Mouse (Mus musculus): Measurements from ENCODE around the gene Krt25. TPM values are rescaled to one million over a fixed set of nuclear protein-coding genes. Genes with fewer than 3 reads are reported as not detected.

Krt25 gene
- polyA plus RNA-seq, 1 experiment from 2014 or later, result 0.75 TPM

Other genes starting within 250 kb of the Krt25 start
- gene Tns4, start 233.6 kb downstream of the Krt25 start, polyA plus RNA-seq (2014; fragmentation: Nextera tagmentation; extraction: Ambion mirVana), result 0.20 TPM in 1 of 2 replicates, not detected in the other
- 0.23 TPM in 1 of 2 replicates, not detected in the other for gene Ccr7, start 167.9 kb downstream of the Krt25 start, polyA plus RNA-seq (2014; fragmentation: Nextera tagmentation; extraction: Ambion mirVana)
- gene Smarce1, start 91.9 kb downstream of the Krt25 start, polyA plus RNA-seq (2014; fragmentation: Nextera tagmentation; extraction: Ambion mirVana), result 131 and 136 TPM in 2 replicates
- 7.3 and 9.3 TPM in 2 replicates for gene Krt222, start 78.9 kb downstream of the Krt25 start, polyA plus RNA-seq (2014; fragmentation: Nextera tagmentation; extraction: Ambion mirVana)
- not detected in 2 replicates for gene Krt24, start 37.7 kb downstream of the Krt25 start, polyA plus RNA-seq (2014; fragmentation: Nextera tagmentation; extraction: Ambion mirVana)
- gene Krt26, start 15.0 kb upstream of the Krt25 start, polyA plus RNA-seq (2014; fragmentation: Nextera tagmentation; extraction: Ambion mirVana), result 0.26 TPM in 1 of 2 replicates, not detected in the other
- gene Krt27, start 28.2 kb upstream of the Krt25 start, polyA plus RNA-seq (2014; fragmentation: Nextera tagmentation; extraction: Ambion mirVana), result 0.13 TPM in 1 of 2 replicates, not detected in the other
- gene Krt28, start 52.0 kb upstream of the Krt25 start, polyA plus RNA-seq (2014; fragmentation: Nextera tagmentation; extraction: Ambion mirVana), result 0.38 and 0.59 TPM in 2 replicates
- gene Krt10, start 66.4 kb upstream of the Krt25 start, polyA plus RNA-seq (2014; fragmentation: Nextera tagmentation; extraction: Ambion mirVana), result 31.7 and 39.9 TPM in 2 replicates
- gene Krt12, start 99.3 kb upstream of the Krt25 start, polyA plus RNA-seq (2014; fragmentation: Nextera tagmentation; extraction: Ambion mirVana), result not detected in 2 replicates
- gene Krt20, start 115.2 kb upstream of the Krt25 start, polyA plus RNA-seq (2014; fragmentation: Nextera tagmentation; extraction: Ambion mirVana), result 0.14 TPM in 1 of 2 replicates, not detected in the other
- 0.32 TPM in 1 of 2 replicates, not detected in the other for gene Krt23, start 170.2 kb upstream of the Krt25 start, polyA plus RNA-seq (2014; fragmentation: Nextera tagmentation; extraction: Ambion mirVana)
- gene Krt39, start 198.4 kb upstream of the Krt25 start, polyA plus RNA-seq (2014; fragmentation: Nextera tagmentation; extraction: Ambion mirVana), result not detected in 2 replicates
- gene Krt40, start 220.2 kb upstream of the Krt25 start, polyA plus RNA-seq (2014; fragmentation: Nextera tagmentation; extraction: Ambion mirVana), result not detected in 2 replicates
- not detected in 2 replicates for gene Krtap3-3, start 227.9 kb upstream of the Krt25 start, polyA plus RNA-seq (2014; fragmentation: Nextera tagmentation; extraction: Ambion mirVana)
- not detected in 2 replicates for gene Krtap3-2, start 233.9 kb upstream of the Krt25 start, polyA plus RNA-seq (2014; fragmentation: Nextera tagmentation; extraction: Ambion mirVana)
- not detected in 2 replicates for gene Gm11939, start 236.5 kb upstream of the Krt25 start, polyA plus RNA-seq (2014; fragmentation: Nextera tagmentation; extraction: Ambion mirVana)
- gene Krtap3-1, start 243.7 kb upstream of the Krt25 start, polyA plus RNA-seq (2014; fragmentation: Nextera tagmentation; extraction: Ambion mirVana), result not detected in 2 replicates

Measured in hindbrain, embryonic 14.5 days (tissue).